Mouse (Mus musculus): ENCODE results near the gene Cd5.

GRCm38 (mm10) chr19:10768694-10769428, 30.1 kb upstream of the Cd5 start:
- TF ChIP-seq CTCF (IDR thresholded peaks at IDR 0.05; ENCODE audit: borderline replicate concordance, extremely low read depth, insufficient read depth, insufficient read length), result no peak
- TF ChIP-seq POLR2A (IDR thresholded peaks at IDR 0.05; ENCODE audit: borderline replicate concordance, extremely low read depth, insufficient read depth, insufficient read length, poor library complexity, severe bottlenecking), result no peak
